Mouse (Mus musculus) lung, postnatal 10 days (tissue): ENCODE results near the gene Eif1ax.
"Not testable (repeated sequence)": the region's sequence is repeated elsewhere in the genome, so short reads cannot be mapped to it uniquely, and the experiment has no call there.

Experiments
- DNase-seq: peaks from one replicate; pipeline ENCODE4 v3.0.0; 2021

Gene Eif1ax

GRCm38 (mm10) chrX:159371831-159372752 is at the start of gene Eif1ax:
TSS of gene Eif1ax (plus strand) at chrX:159372178.
- DNase-seq: peak; percentile 88

- no peak for DNase-seq
Measured at GRCm38 (mm10) chrX:159364506-159364905, 7.5 kb upstream of the Eif1ax start.

GRCm38 (mm10) chrX:159372753-159373144 is 771 bp downstream of the Eif1ax start:
- no peak for DNase-seq

- DNase-seq: no peak
Measured at GRCm38 (mm10) chrX:159387105-159387504, 15.1 kb downstream of the Eif1ax start.

- peak; percentile 6 for DNase-seq
Measured at GRCm38 (mm10) chrX:159388953-159389352, 17.0 kb downstream of the Eif1ax start.

GRCm38 (mm10) chrX:159390347-159390962 is 18.5 kb downstream of the Eif1ax start:
- no peak for DNase-seq

- DNase-seq: no peak
Measured at GRCm38 (mm10) chrX:159391239-159391638, 19.3 kb downstream of the Eif1ax start.

GRCm38 (mm10) chrX:159409253-159409652 is 37.3 kb downstream of the Eif1ax start:
- peak; percentile 40 for DNase-seq

- peak; percentile 1 for DNase-seq
Measured at GRCm38 (mm10) chrX:159414130-159414828, 42.3 kb downstream of the Eif1ax start, which contains the start of gene Map7d2. TSS of gene Map7d2 (plus strand) at chrX:159414572.

- DNase-seq: no peak
Measured at GRCm38 (mm10) chrX:159414829-159415673, 43.1 kb downstream of the Eif1ax start.

GRCm38 (mm10) chrX:159430507-159430906 is 58.5 kb downstream of the Eif1ax start:
- not testable (repeated sequence) for DNase-seq
